Mouse (Mus musculus) ES-E14 (cell line): ENCODE data around the gene Shisa7.
"Not testable (repeated sequence)": the region's sequence is repeated elsewhere in the genome, so short reads cannot be mapped to it uniquely, and the experiment has no call there.

Experiments used
- MAFK ChIP-seq: IDR thresholded peaks from 2 replicates; pipeline ENCODE4 v1.6.1; 2014; ENCODE audit warnings: mild to moderate bottlenecking, low read depth, low read length, inconsistent platforms; ENCODE audit not compliant: insufficient read depth
- ZC3H11A ChIP-seq: IDR thresholded peaks from 2 replicates; pipeline ENCODE4 v1.6.1; 2012; ENCODE audit warnings: low read depth, mild to moderate bottlenecking, inconsistent platforms, low read length, borderline replicate concordance

DNA sequence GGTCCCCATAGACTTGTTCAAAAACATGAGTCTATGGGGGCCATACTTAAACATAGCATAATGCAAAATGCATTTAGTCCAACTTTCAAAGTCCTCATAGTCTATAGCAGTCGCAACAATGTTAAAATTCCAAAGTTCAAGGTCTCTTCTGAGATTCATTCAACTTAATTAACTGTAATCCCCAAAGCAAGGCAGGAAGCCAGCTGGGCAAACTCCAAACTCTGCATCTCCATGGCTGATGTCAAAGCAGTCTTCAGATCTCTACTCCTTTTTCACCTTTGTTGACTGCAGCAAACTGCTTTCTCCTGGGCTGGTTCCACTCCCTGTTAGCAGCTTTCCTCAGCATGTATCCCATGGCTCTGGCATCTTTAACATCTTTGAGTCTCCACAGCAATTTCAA is 34.5 kb upstream of the Shisa7 start:
- TF ChIP-seq MAFK, ZC3H11A: not testable (repeated sequence)
